Mouse (Mus musculus) CH12.LX (cell line): ENCODE measurements around the gene Nav3. TPM values are rescaled to one million over a fixed set of nuclear protein-coding genes. Genes with fewer than 3 reads are reported as not detected.

Source experiments
- DNase-seq: peaks from one replicate; pipeline ENCODE4 v3.0.0-alpha.2; 2013; ENCODE audit errors: extremely low read depth
- H3K27ac ChIP-seq: 2 replicates; pipeline ENCODE4 v1.5.1; 2012; ENCODE audit warnings: low read depth, mild to moderate bottlenecking, control low read depth, moderate library complexity; ENCODE audit not compliant: insufficient read depth
- H3K27me3 ChIP-seq: replicated peaks from 2 replicates; pipeline ENCODE3; 2012; ENCODE audit warnings: inconsistent platforms
- H3K36me3 ChIP-seq, 2 experiments: replicated peaks in 1 of 2; 2 replicates each; pipeline versions ENCODE3 to v1.6.1; 2012; ENCODE audit warnings: inconsistent platforms in 1 of 2, low read length in 1 of 2, mild to moderate bottlenecking in 1 of 2, mixed read lengths in 1 of 2, moderate library complexity in 1 of 2; ENCODE audit not compliant: control insufficient read depth in 1 of 2, insufficient read depth in 1 of 2
- H3K4me1 ChIP-seq, 2 experiments: 2 replicates each; pipeline ENCODE4 v1.6.1; 2012; ENCODE audit warnings: inconsistent platforms in 1 of 2, moderate library complexity in 1 of 2; ENCODE audit not compliant: insufficient read depth in 2 of 2, control insufficient read depth in 1 of 2
- H3K4me2 ChIP-seq: 2 replicates; pipeline ENCODE4 v1.6.1; 2012; ENCODE audit warnings: low read depth, mild to moderate bottlenecking, control low read depth; ENCODE audit not compliant: poor library complexity, insufficient read depth, severe bottlenecking
- H3K4me3 ChIP-seq, 3 experiments: fragments of 150-350 bp in 1 of 3; sonication (generic) in 1 of 3; replicated peaks in 1 of 3; 2 replicates each; pipeline versions ENCODE3 to v1.5.1; 2011 to 2012; ENCODE audit warnings: low read depth in 2 of 3, low read length in 2 of 3, mild to moderate bottlenecking in 2 of 3, moderate library complexity in 2 of 3, control low read depth in 1 of 3, improper control_type of control experiment in 1 of 3, inconsistent platforms in 1 of 3, mixed read lengths in 1 of 3; ENCODE audit not compliant: poor library complexity in 1 of 3
- H3K79me2 ChIP-seq: replicated peaks from 2 replicates; pipeline ENCODE4 v1.6.1; 2012; ENCODE audit warnings: mild to moderate bottlenecking, moderate library complexity; ENCODE audit not compliant: control insufficient read depth, poor library complexity, insufficient read depth, severe bottlenecking; ENCODE audit errors: extremely low read depth
- H3K9ac ChIP-seq: 2 replicates; pipeline ENCODE4 v1.6.1; 2012; ENCODE audit warnings: low read depth, mild to moderate bottlenecking, control low read depth, moderate library complexity; ENCODE audit not compliant: insufficient read depth
- H3K9me3 ChIP-seq: replicated peaks from 2 replicates; pipeline ENCODE3; 2012; ENCODE audit warnings: low read length, inconsistent platforms, mixed read lengths
- CHD1 ChIP-seq: IDR thresholded peaks from 2 replicates; pipeline ENCODE4 v1.6.1; 2012; ENCODE audit warnings: low read depth, low read length, improper control_type of control experiment, inconsistent platforms
- E2F4 ChIP-seq: IDR thresholded peaks from 2 replicates; pipeline ENCODE4 v1.6.1; 2011; ENCODE audit warnings: low read depth, low read length, improper control_type of control experiment; ENCODE audit not compliant: insufficient replicate concordance
- ELF1 ChIP-seq: IDR thresholded peaks from 2 replicates; pipeline ENCODE4 v1.6.1; 2014; ENCODE audit warnings: low read depth, mild to moderate bottlenecking, inconsistent platforms, low read length, improper control_type of control experiment
- EP300 ChIP-seq: IDR thresholded peaks from 2 replicates; pipeline ENCODE4 v1.6.1; 2011; ENCODE audit warnings: low read length, improper control_type of control experiment
- HCFC1 ChIP-seq: IDR thresholded peaks from 2 replicates; pipeline ENCODE4 v1.6.1; 2012; ENCODE audit warnings: low read depth, mild to moderate bottlenecking, inconsistent platforms, low read length, improper control_type of control experiment
- JUND ChIP-seq: conservative IDR thresholded peaks from 2 replicates; pipeline ENCODE4 v1.6.1; 2011; ENCODE audit warnings: low read depth, low read length, improper control_type of control experiment
- KAT2A ChIP-seq: IDR thresholded peaks from 2 replicates; pipeline ENCODE4 v1.6.1; 2012; ENCODE audit warnings: low read length, improper control_type of control experiment, inconsistent platforms; ENCODE audit not compliant: insufficient replicate concordance
- MAFK ChIP-seq: IDR thresholded peaks from 2 replicates; pipeline ENCODE4 v1.6.1; 2011; ENCODE audit warnings: low read length, improper control_type of control experiment; ENCODE audit not compliant: insufficient replicate concordance
- NELFE ChIP-seq: IDR thresholded peaks from 2 replicates; pipeline ENCODE4 v1.6.1; 2011; ENCODE audit warnings: low read depth, low read length, improper control_type of control experiment
- NRF1 ChIP-seq: IDR thresholded peaks from 2 replicates; pipeline ENCODE4 v1.6.1; 2014; ENCODE audit warnings: low read depth, mild to moderate bottlenecking, inconsistent platforms, low read length, improper control_type of control experiment, moderate library complexity
- PAX5 ChIP-seq: IDR thresholded peaks from 2 replicates; pipeline ENCODE4 v1.6.1; 2012; ENCODE audit warnings: low read length, inconsistent platforms, mixed read lengths
- SIN3A ChIP-seq: IDR thresholded peaks from 2 replicates; pipeline ENCODE4 v1.6.1; 2012; ENCODE audit warnings: low read length, improper control_type of control experiment, inconsistent platforms
- TBP ChIP-seq: conservative IDR thresholded peaks from 2 replicates; pipeline ENCODE4 v1.6.1; 2011; ENCODE audit warnings: low read depth, low read length, improper control_type of control experiment
- UBTF ChIP-seq: IDR thresholded peaks from 2 replicates; pipeline ENCODE4 v1.6.1; 2012; ENCODE audit warnings: low read depth, mild to moderate bottlenecking, inconsistent platforms, low read length, improper control_type of control experiment, moderate library complexity
- ZKSCAN1 ChIP-seq: IDR thresholded peaks from 2 replicates; pipeline ENCODE4 v1.6.1; 2012; ENCODE audit warnings: low read depth, inconsistent platforms, low read length, improper control_type of control experiment, borderline replicate concordance
- ZMIZ1 ChIP-seq: IDR thresholded peaks from 2 replicates; pipeline ENCODE4 v1.6.1; 2012; ENCODE audit warnings: low read depth, mild to moderate bottlenecking, inconsistent platforms, low read length, improper control_type of control experiment
- dilution Hi-C: fragments of 300-500 bp; cut with MboI; formaldehyde crosslinking; loops from 2 replicates; pipeline ENCODE4 v1.14.3; 2020; ENCODE audit warnings: low sequenced_read_pairs; ENCODE audit not compliant: extremely low pct_unique_long_range_greater_than_20kb, extremely low pct_ligation_motif_present
- in situ Hi-C: fragments of 300-500 bp; cut with MboI; formaldehyde crosslinking; loops from 3 replicates; pipeline ENCODE4 v1.14.3; 2019; ENCODE audit warnings: low sequenced_read_pairs, low pct_ligation_motif_present, low pct_unique_long_range_greater_than_20kb, mixed read lengths
- polyA plus RNA-seq: library from polyadenylated mRNA; unstranded; fragments of >175 nt; gene quantifications from 2 replicates; pipeline ENCODE4 v1.2.1, GENCODE M21; 2012; ENCODE audit warnings: low read depth; ENCODE audit not compliant: insufficient read length
- total RNA-seq, 2 experiments: library from RNA; depleted of rRNA; stranded (reverse); fragments of 300-350 nt in 1 of 2; fragments of >200 nt in 1 of 2; gene quantifications; 2 replicates each; pipeline ENCODE4 v1.2.3; 2012 to 2014

Nav3 gene
- total and polyA plus RNA-seq, 3 experiments = 0.03 TPM; not detected in 2

GRCm38 (mm10) chr10:110305609-110306008 is 150.4 kb downstream of the Nav3 start:
- no peak overlapping the region for H3K4me3 ChIP-seq
- no peak for DNase-seq
- peaks cover 24% of the 10 kb centered on the region for H3K9me3 ChIP-seq
- no peak overlapping the region for H3K27ac ChIP-seq
- in situ Hi-C loops = no loop called here
- no peaks in the 10 kb centered on the region for H3K36me3 ChIP-seq
- H3K4me2 ChIP-seq = no peak overlapping the region
- dilution Hi-C loops = no loop called here
- H3K9ac ChIP-seq = no peak overlapping the region
- no peak for TF ChIP-seq ZKSCAN1
- TF ChIP-seq E2F4 = no peak
- no peaks in the 10 kb centered on the region for H3K79me2 ChIP-seq
- no peaks in the 10 kb centered on the region for H3K4me1 ChIP-seq
- no peaks in the 10 kb centered on the region for H3K27me3 ChIP-seq

- Histone ChIP-seq H3K36me3 (no peaks in the 10 kb centered on the region), H3K9me3 (peaks cover 46% of the 10 kb centered on the region), H3K4me3 (no peak overlapping the region), H3K27me3 (no peaks in the 10 kb centered on the region)
- no peak for DNase-seq
- TF ChIP-seq ZKSCAN1 (no peak), ELF1 (no peak), JUND (no peak), CHD1 (no peak), HCFC1 (no peak), NELFE (no peak), KAT2A (no peak), PAX5 (no peak), EP300 (no peak), ZMIZ1 (no peak), MAFK (no peak), TBP (no peak), E2F4 (no peak)
- TF ChIP-seq, all 38 proteins: peak for 0
- Histone ChIP-seq H3K9ac (no peak overlapping the region), H3K4me1 (no peaks in the 10 kb centered on the region), H3K4me2 (no peak overlapping the region), H3K27ac (no peak overlapping the region), H3K79me2 (no peaks in the 10 kb centered on the region)
- in situ Hi-C loops = no loop called here
- dilution Hi-C loops = no loop called here
Measured at GRCm38 (mm10) chr10:110290016-110290623, 165.9 kb downstream of the Nav3 start.

- H3K36me3 ChIP-seq = no peaks in the 10 kb centered on the region
- H3K9ac ChIP-seq = no peak overlapping the region
- dilution Hi-C loops = no loop called here
- no peak overlapping the region for H3K4me2 ChIP-seq
- peaks cover 35% of the 10 kb centered on the region for H3K9me3 ChIP-seq
- no peak overlapping the region for H3K4me3 ChIP-seq
- in situ Hi-C loops = no loop called here
- TF ChIP-seq TBP (no peak), NELFE (no peak), SIN3A (no peak), ZKSCAN1 (no peak), ZMIZ1 (no peak), NRF1 (no peak), UBTF (no peak)
- DNase-seq = no peak
- H3K79me2 ChIP-seq = no peaks in the 10 kb centered on the region
- H3K4me1 ChIP-seq = no peaks in the 10 kb centered on the region
- no peaks in the 10 kb centered on the region for H3K27me3 ChIP-seq
- no peak overlapping the region for H3K27ac ChIP-seq
Measured at GRCm38 (mm10) chr10:110283879-110284278, 172.1 kb downstream of the Nav3 start.
